Mouse (Mus musculus): ENCODE results near the gene Amot. TPM values are rescaled to one million over a fixed set of nuclear protein-coding genes. Genes with fewer than 3 reads are reported as not detected.
A peak's percentile ranks its signal among the peaks of the same experiment; 100 is the strongest.

The Amot gene
- polyA plus RNA-seq, 1 experiment, result 7.0 TPM

GRCm38 (mm10) chrX:145516322-145517066 is 11.5 kb upstream of the Amot start:
- WGBS, result 36% methylated on average over 10 of the region's 10 CpGs
- no peak for DNase-seq
- no peak for TF ChIP-seq CTCF (IDR thresholded peaks at IDR 0.05; ENCODE audit: borderline replicate concordance, control insufficient read depth, extremely low read depth, insufficient read depth, low read length, poor library complexity)
- no peak for TF ChIP-seq POLR2A (IDR thresholded peaks at IDR 0.05; ENCODE audit: control insufficient read depth, extremely low read depth, insufficient read depth, low read length, poor library complexity)
- no peak overlapping the region for H3K27ac ChIP-seq (ENCODE audit: control insufficient read depth, insufficient read depth, low read length)
- H3K36me3 ChIP-seq (ENCODE audit: control insufficient read depth, insufficient read depth, low read length), result no peaks in the 10 kb centered on the region
- no peak overlapping the region for H3K4me3 ChIP-seq (ENCODE audit: control insufficient read depth, insufficient read depth, low read length)
- H3K4me1 ChIP-seq (replicated peaks; ENCODE audit: control insufficient read depth, insufficient read depth, low read length), result no peaks in the 10 kb centered on the region
- no peaks in the 10 kb centered on the region for H3K27me3 ChIP-seq (ENCODE audit: control insufficient read depth, insufficient read depth, low read length)

- DNase-seq, result no peak
- no peaks in the 10 kb centered on the region for H3K27me3 ChIP-seq (ENCODE audit: control insufficient read depth, insufficient read depth, low read length)
- no peak overlapping the region for H3K27ac ChIP-seq (ENCODE audit: control insufficient read depth, insufficient read depth, low read length)
- TF ChIP-seq POLR2A (IDR thresholded peaks at IDR 0.05; ENCODE audit: control insufficient read depth, extremely low read depth, insufficient read depth, low read length, poor library complexity) (no peak), CTCF (IDR thresholded peaks at IDR 0.05; ENCODE audit: borderline replicate concordance, control insufficient read depth, extremely low read depth, insufficient read depth, low read length, poor library complexity) (no peak)
- H3K4me1 ChIP-seq (replicated peaks; ENCODE audit: control insufficient read depth, insufficient read depth, low read length), result no peaks in the 10 kb centered on the region
- H3K4me3 ChIP-seq (ENCODE audit: control insufficient read depth, insufficient read depth, low read length), result no peak overlapping the region
- no peaks in the 10 kb centered on the region for H3K36me3 ChIP-seq (ENCODE audit: control insufficient read depth, insufficient read depth, low read length)
- WGBS, result 74% methylated on average over 9 of the region's 9 CpGs
Measured at GRCm38 (mm10) chrX:145515498-145516158, 10.6 kb upstream of the Amot start.

DNA sequence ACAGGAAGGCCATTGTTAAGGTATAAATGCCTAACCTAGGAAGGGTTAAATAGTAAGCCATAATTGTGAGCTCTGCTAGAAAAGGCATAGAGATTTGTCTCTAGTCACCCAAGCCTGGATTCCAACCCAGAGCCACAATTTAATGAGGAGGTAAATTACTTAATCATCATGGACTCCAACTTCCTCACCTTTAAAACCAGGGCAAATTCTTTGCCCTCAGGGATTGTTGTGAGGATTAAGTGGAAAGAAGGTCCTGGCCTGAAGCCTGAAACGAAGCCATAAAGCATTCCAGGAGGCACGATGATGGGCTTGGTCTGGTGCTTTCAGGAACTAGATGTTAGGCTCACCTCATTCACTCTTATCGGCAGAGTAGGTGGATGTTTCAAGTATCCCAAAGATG is 5.7 kb upstream of the Amot start:
- no peaks in the 10 kb centered on the region for H3K36me3 ChIP-seq (ENCODE audit: control insufficient read depth, insufficient read depth, low read length)
- H3K4me3 ChIP-seq (ENCODE audit: control insufficient read depth, insufficient read depth, low read length), result no peak overlapping the region
- H3K27ac ChIP-seq (ENCODE audit: control insufficient read depth, insufficient read depth, low read length), result no peak overlapping the region
- TF ChIP-seq POLR2A (IDR thresholded peaks at IDR 0.05; ENCODE audit: control insufficient read depth, extremely low read depth, insufficient read depth, low read length, poor library complexity), result no peak
- no peak for TF ChIP-seq CTCF (IDR thresholded peaks at IDR 0.05; ENCODE audit: borderline replicate concordance, control insufficient read depth, extremely low read depth, insufficient read depth, low read length, poor library complexity)
- WGBS, result 94% methylated on average over 3 of the region's 3 CpGs
- no peaks in the 10 kb centered on the region for H3K27me3 ChIP-seq (ENCODE audit: control insufficient read depth, insufficient read depth, low read length)
- H3K4me1 ChIP-seq (replicated peaks; ENCODE audit: control insufficient read depth, insufficient read depth, low read length), result no peaks in the 10 kb centered on the region
- DNase-seq, result no peak

DNA sequence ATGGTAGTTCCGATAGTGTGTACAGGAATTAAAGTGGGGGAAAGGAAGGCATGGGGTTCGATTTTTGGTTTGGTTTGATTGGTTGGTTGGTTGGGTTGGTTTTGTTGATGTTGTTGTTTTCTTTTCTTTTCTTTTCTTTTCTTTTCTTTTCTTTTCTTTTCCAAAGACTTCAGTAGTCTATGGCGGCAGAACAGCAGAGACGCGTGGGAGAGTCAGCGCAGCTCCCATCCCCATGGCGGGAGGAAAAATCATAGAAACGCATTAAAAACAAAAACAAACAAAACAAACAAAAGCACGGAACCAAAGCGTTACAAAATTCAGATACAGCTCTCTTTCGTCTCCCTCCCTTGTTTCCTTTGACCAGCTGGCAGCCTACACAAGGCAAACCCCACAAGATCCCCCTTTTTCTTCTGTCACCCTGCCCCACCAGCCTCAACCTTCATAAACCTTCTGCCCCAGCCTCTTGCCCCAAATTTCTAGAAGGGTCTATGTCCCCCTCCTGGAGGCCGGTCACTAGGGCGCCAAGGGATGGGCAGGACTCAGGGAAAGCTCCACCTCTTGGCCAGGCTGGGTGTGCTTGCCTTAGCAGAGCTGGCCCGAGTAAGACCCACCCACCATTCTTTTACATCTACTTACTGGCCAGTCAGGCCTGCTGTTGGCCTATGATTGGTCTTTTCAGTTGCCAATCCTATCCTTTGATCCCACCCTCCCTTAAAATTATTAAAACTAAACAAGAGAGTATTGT is 648 bp upstream of the Amot start:
- H3K36me3 ChIP-seq (ENCODE audit: control insufficient read depth, insufficient read depth, low read length), result no peaks in the 10 kb centered on the region
- peak overlapping the region; percentile 89 for H3K4me3 ChIP-seq (ENCODE audit: control insufficient read depth, insufficient read depth, low read length)
- no peak overlapping the region for H3K27ac ChIP-seq (ENCODE audit: control insufficient read depth, insufficient read depth, low read length)
- DNase-seq, result peak; percentile 15
- TF ChIP-seq CTCF (IDR thresholded peaks at IDR 0.05; ENCODE audit: borderline replicate concordance, control insufficient read depth, extremely low read depth, insufficient read depth, low read length, poor library complexity) (no peak), POLR2A (IDR thresholded peaks at IDR 0.05; ENCODE audit: control insufficient read depth, extremely low read depth, insufficient read depth, low read length, poor library complexity) (no peak)
- no peaks in the 10 kb centered on the region; the same call in 1 of the 2 replicates for H3K27me3 ChIP-seq (ENCODE audit: control insufficient read depth, insufficient read depth, low read length)
- WGBS, result under 1% methylated on average over 14 of the region's 14 CpGs
- peaks cover 3% of the 10 kb centered on the region; the same call in 1 of the 2 replicates for H3K4me1 ChIP-seq (replicated peaks; ENCODE audit: control insufficient read depth, insufficient read depth, low read length)

DNA sequence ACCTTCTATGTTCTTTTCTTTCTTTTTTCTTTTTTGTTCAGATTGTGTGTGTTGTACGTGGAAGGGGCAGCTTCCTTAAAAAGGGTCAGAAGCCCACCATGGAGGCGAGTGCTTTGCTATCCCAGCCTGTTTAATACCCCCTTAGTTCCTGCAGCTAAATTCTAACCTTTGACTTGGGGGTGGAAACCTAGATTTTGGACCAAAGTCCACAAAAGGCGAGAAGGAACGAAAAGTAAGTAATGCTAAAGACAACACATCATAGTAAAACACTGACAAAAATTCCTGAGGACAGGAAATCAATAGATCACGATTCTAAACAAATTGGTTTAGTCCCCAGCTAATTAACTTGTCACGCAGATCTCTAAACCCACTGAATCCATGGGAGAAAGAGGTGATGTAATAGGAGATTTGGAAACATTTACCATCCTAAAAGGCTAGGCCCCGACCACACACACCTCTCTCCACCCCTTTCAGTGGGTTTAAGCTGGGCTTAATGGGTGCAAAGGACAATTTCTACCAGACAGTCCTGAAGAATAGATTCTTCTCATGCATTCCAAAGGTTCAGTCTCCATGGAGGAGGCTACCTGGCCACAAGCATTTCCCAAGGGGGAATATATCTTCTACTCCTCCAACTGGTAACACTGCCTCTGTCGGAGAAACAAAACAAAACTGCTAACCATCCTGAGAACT is 3.2 kb downstream of the Amot start:
- 92% methylated on average over 8 of the region's 8 CpGs for WGBS
- no peaks in the 10 kb centered on the region; the same call in 1 of the 2 replicates for H3K27me3 ChIP-seq (ENCODE audit: control insufficient read depth, insufficient read depth, low read length)
- H3K36me3 ChIP-seq (ENCODE audit: control insufficient read depth, insufficient read depth, low read length), result no peaks in the 10 kb centered on the region
- no peak for DNase-seq
- H3K4me3 ChIP-seq (ENCODE audit: control insufficient read depth, insufficient read depth, low read length), result no peak overlapping the region
- peaks cover 3% of the 10 kb centered on the region; the same call in 1 of the 2 replicates for H3K4me1 ChIP-seq (replicated peaks; ENCODE audit: control insufficient read depth, insufficient read depth, low read length)
- no peak overlapping the region for H3K27ac ChIP-seq (ENCODE audit: control insufficient read depth, insufficient read depth, low read length)
- no peak for TF ChIP-seq CTCF (IDR thresholded peaks at IDR 0.05; ENCODE audit: borderline replicate concordance, control insufficient read depth, extremely low read depth, insufficient read depth, low read length, poor library complexity)
- no peak for TF ChIP-seq POLR2A (IDR thresholded peaks at IDR 0.05; ENCODE audit: control insufficient read depth, extremely low read depth, insufficient read depth, low read length, poor library complexity)

- DNase-seq, result no peak
- TF ChIP-seq POLR2A (IDR thresholded peaks at IDR 0.05; ENCODE audit: control insufficient read depth, extremely low read depth, insufficient read depth, low read length, poor library complexity), result no peak
- no peaks in the 10 kb centered on the region; the same call in 1 of the 2 replicates for H3K27me3 ChIP-seq (ENCODE audit: control insufficient read depth, insufficient read depth, low read length)
- no peaks in the 10 kb centered on the region for H3K36me3 ChIP-seq (ENCODE audit: control insufficient read depth, insufficient read depth, low read length)
- no peaks in the 10 kb centered on the region for H3K4me1 ChIP-seq (replicated peaks; ENCODE audit: control insufficient read depth, insufficient read depth, low read length)
- H3K27ac ChIP-seq (ENCODE audit: control insufficient read depth, insufficient read depth, low read length), result no peak overlapping the region
- 86% methylated on average over 2 of the region's 2 CpGs for WGBS
- H3K4me3 ChIP-seq (ENCODE audit: control insufficient read depth, insufficient read depth, low read length), result no peak overlapping the region
Measured at GRCm38 (mm10) chrX:145499101-145499500, 5.9 kb downstream of the Amot start.

All from thymus, adult 2 months (tissue).